Mouse (Mus musculus): ENCODE results near the gene Mrpl58.
"Not testable (repeated sequence)": the region's sequence is repeated elsewhere in the genome, so short reads cannot be mapped to it uniquely, and the experiment has no call there.

Gene Mrpl58

DNA sequence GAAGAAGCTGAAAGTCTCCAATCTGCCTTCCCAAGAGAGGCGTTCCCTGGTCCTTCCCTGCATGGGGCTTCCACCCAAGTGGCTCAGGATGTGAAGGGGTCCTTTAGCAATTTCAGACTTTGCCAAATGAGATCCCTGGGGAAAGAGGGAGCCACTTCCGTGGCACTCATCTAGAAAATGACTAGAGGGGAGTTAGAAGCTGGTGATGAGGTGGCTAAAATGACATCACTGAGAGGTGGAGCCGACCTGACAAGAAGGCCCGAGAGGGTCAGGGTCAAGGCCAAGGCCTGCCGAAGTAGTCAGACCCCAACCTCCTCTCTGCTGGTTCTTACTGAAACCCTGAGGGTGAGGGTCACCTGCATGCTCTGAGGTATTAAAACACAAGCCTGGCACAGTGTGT lies 20.7 kb upstream of the Mrpl58 start:
- no peak for DNase-seq (ENCODE audit: low spot score in 2 of 2)

DNA sequence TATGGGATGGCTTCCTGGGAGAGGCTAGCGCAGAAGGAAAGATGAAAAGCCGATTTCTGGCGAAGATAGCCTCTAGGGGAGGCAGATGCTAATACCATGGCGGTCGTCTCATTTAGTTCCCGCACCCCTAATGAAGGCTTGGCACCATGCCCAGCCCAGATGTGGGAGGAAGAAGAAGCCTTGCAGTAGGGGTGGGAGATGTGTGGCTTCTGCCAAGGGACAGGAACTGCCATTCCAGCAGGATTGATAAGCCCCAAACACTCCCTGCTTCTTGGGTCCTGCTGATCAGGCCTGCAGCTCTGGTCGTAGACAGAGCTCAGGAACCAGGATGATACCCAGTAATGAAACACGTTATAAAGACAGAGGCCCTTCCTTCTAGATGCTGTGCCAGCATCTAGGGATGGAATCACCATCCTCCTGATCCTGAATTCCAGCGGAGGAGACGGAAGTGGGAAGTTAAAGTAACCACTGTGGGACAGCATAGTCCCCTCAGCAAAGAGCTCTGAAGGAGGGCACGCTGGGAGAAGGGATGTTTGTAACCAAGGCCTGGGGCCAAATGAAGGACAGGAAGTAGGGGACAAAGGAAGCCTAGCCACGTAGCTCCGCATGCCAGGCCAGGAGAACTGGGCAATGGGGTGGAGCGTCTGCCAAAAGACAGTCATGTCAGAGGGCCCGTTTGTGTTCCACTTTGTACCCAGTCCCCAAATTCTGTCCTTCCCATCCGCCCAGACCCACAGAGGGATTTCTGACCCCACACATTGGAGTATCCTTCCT lies 19.7 kb upstream of the Mrpl58 start:
- peak in 1 of 2 experiments; percentile 65 for DNase-seq (ENCODE audit: low spot score in 2 of 2)

DNA sequence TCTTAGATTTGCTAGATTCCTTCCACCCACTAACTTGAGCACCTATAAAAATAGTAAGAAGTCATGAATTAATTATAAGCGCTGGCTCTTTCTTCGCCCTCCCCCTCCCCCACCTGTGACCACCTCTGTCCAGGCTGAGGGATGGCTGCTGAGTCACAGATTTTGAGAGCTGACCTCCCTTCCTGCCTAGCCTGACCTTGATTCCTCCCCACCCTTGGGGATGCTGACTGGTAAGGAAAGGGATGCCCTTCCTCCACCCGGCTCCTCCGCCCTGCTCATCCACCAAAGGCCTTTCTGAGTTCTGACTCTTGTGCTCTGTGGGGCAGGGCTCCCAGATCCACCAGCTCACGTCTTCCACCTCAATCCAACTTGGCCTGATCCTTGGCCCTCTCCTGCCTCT lies 19.0 kb upstream of the Mrpl58 start:
- no peak for DNase-seq (ENCODE audit: low spot score in 2 of 2)

DNA sequence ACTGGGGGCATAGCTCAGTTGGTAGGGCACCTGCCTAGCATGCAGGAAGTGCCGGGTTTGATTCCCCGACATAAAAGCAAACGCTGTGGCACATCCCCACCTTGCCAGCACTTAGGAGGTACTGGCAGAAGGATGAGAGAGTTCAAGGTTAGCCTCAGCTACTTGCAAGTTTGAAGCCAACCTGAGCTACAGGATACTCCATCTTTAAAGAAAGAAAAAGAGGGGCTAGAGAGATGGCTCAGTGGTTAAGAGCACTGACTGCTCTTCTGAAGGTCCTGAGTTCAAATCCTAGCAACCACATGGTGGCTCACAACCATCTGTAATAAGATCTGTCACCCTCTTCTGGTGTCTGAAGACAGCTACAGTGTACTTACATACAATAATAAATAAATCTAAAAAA lies 16.7 kb upstream of the Mrpl58 start:
- not testable (repeated sequence) for DNase-seq (ENCODE audit: low spot score in 2 of 2)

DNA sequence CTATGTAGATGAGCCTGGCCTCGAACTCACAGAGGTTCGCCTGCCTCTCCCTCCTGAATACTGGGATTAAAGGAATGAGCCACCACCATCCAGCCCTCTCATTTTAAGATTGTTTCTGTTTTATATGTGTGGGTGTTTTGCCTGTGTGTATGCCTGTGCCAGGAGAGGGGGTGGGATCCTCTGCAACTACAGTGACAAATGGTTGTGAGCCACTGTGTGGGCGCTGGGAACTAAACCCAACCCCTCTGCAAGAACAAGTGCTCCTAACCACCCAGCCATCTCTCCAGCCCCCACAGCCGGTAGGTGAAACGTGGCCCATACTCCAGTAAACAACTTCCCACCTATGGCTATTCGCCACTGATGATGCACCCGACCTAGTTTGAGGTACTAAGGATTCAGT lies 12.2 kb upstream of the Mrpl58 start:
- no peak for DNase-seq (ENCODE audit: low spot score in 2 of 2)

DNA sequence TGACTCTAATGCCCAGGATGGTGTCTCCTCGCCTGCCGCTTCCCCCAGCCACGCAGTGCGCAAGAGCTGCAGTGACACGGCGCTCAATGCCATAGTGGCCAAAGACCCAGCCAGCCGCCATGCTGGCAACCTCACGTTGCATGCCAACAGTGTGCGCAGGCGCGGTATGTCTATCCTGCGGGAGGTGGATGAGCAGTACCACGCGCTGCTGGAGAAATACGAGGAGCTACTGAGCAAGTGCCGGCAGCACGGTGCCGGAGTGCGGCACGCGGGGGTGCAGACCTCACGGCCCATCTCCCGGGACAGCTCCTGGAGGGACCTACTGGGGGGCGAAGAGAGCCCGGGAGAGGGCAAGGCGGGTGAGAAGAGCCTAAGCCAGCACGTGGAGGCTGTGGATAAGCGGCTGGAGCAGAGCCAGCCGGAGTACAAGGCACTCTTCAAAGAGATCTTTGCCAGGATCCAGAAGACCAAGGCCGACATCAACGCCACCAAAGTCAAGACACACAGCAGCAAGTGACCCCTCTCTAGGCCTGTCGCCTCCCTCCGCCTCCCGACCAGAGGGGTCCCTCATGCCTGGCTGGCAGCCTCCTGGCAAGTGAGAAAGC lies 9.7 kb upstream of the Mrpl58 start:
- DNase-seq (ENCODE audit: low spot score in 2 of 2) = no peak

DNA sequence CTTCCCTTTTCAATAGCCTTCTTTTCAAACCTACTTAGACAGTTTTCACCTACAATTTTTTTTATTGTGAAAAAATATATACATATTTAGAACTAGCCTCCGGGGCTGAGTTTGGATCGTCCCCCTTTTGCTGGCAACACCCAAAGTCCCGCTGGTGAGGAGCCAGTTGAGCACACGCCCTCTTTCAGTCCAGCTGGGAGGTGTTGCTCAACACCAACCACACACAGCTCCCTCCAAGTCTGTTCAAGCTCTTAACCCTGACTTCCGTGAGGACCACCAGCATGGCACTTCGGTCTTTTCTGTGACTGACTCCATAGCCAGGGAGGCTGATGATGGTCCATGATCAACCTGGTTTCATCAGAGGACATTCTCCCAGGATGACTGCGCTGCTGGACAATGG lies 5.5 kb upstream of the Mrpl58 start:
- DNase-seq (ENCODE audit: low spot score in 2 of 2) = no peak

DNA sequence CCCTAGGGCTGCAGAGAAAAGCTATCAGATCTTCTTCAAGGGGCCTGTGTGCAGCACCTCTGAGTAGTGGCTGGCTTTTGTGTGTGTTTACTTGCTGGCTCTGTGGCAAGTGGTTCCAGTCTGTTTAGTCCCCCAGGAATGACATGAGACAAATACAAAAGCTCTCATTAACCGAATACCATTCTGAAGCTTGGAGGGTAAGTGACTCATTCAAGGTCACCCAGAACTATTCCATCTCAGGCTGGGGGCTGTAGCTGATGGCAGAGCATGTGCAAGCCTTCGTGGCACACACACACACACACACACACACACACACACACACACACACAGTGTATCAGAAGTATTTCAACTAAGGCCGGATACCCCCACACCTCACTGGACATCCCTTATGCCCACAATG lies 3.4 kb upstream of the Mrpl58 start:
- no peak for DNase-seq (ENCODE audit: low spot score in 2 of 2)

DNA sequence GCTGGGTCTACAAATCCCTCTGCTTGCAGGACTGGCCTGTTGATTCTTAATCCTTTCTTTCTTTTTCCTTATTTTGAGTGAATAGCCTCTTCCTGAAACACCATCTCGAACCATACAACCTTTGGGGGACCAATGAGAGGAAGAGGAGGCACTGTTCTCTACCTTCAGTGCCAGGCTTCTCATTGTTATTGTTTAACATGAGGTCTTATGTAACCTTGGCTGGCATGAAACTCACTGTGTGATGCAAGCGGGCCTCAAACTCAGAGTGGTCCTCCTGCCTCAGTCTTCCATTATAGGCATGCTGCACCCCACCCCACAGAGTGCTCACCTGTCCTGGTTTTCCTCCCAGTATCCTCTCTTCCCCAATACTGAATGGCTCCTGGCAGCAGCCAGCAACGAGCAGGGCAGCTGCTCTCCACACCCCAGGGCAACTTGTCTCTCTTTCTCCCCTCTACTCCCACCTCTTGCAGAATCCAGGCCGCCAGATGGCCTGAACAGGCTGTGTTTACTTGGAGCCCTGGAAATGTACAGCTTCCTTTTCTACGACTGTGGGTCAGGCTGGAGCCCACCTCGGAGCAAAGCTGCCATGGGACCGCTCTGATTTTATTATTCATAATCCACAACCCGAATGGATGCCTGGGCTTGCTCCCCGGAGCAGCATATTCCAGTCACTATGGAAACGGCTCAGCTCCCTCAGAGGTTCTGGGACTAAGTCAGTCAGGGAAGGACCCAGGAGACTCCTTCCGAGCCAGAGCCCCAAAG lies 2.7 kb upstream of the Mrpl58 start:
- DNase-seq (ENCODE audit: low spot score in 2 of 2) = peak in 1 of 2 experiments; percentile 64

DNA sequence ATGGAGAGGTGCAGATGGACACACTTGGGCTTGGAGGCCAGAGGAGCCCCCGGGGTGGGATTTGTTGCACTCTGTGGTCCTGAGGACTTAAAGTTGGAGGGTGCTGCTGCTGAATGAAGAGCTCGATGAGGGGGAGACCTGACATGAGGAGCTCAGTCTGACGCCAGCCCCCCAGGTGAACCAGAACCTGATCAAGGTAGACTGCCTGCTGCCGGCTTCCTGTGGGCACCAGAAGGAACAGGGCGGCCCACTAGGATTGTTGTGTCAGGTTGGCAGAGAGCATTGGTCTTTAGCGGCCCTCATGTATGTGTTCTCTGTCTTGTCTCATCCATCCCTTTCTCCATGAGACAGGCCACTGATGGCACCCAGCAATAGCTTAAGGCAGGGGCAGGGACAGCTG lies 2.2 kb downstream of the Mrpl58 start:
- no peak for DNase-seq (ENCODE audit: low spot score in 2 of 2)

DNA sequence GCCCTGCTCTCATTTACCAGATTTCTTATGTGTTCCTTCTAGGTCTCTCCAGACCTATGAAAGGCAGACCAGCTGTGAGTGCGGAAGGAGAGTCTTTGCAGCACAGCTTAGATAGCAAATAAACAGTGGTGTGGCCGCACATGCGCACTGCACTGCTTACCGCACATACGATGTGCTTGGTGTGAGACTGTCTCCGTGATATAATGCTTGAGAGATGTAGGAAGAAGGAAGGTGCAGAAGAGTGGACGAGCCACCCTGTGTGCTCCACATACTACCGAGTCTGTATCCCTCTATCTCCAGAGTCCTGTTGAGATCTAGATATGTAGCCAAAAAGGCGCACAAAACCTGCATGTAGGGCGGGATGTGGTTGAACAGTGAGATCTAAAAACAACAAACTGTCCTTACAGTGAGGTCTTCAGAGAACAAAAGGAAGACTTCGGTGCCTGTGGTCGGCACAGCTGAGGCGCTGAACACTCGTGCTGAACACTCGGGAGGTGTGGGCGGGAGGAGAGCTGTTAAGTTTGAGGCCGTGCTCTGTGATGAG lies 3.4 kb downstream of the Mrpl58 start:
- no peak for DNase-seq (ENCODE audit: low spot score in 2 of 2)

DNA sequence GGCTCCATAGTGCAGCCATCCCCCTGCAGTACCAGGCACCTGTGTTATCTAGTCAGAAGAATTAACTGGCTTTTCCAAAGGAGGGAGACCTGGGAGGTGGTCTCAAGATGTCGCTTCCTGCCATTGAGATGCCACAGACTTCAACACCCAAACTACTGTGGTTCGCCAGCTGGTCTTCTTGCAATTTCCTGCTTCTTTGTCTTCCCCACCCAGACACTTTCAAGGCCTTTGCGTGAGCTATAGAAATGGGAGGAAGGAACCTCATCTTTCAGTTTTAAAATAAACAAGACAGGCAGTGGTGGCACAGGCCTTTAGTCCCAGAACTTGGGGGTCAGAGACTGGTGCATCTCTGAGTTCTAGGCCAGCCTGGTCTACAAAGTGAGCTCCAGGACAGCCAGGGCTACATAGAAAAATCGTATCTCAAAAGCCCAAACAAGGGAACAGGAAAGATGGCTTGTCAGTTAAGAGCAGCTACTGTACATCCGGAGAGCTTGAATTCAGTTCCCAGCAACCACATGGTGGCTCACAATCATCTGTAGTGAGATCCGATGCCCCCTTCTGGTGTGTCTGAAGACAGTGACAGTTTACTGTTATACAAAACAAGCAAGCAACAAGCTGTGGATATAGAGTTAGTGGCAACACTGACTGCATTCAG lies 4.8 kb downstream of the Mrpl58 start:
- DNase-seq (ENCODE audit: low spot score in 2 of 2) = no peak

DNA sequence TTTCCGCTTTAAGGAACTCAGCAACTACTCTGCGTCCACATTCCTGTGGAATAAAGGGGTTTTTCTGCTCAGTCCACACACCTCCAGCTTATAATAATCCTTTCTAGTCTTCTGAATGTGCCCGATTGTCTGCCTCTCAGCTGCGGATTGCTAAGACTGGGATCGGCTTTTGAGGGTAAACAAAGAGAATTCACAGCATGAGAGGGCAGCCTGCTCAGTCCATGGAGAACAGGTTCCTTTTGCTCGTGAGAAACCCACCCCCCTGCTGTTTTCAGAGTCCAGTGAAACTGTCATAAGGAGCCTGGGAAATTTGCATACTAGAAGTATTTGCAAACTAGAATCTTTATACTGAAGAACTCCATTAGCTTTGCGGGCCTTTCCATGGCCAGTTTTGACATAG lies 6.0 kb downstream of the Mrpl58 start:
- no peak for DNase-seq (ENCODE audit: low spot score in 2 of 2)

DNA sequence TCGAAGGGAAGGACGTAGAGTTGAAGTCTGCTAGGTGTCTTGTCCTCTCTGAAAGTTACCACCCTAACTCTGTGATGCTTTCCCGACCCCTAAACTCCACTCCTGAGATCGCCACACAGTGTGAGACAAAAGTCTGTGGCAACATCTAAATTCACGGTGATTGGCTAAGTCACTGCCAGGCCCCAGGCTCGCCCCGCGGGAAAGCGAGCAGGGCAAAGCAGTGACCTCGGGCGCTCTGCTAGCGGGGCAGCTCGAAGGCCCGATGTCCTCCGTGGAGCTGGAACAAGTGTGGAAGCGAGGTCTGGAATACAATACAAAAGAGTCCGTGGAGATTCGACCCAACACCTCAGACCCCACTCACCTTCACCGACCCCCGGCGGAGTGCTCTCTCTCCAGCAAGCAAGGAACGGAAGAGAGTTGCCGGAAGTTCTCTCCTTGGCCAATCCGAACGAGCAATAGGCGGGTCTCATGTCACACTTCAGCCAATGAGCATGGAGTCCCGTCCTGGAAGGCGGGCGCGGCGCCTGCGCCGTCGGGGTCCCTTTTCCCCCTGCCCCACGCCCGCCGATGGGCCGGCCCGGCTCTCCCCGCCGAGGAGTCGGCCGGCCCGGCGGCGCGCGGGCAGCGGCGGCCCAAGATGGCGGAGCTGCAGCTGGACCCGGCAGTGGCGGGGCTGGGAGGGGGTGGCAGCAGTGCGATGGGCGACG lies 16.1 kb downstream of the Mrpl58 start, which contains the start of the genes Atp5h and Kctd2:
TSS of gene Atp5h (minus strand) at position 432 of the 707 bp plus-strand sequence.
TSS of gene Kctd2 (plus strand) at position 598 of the 707 bp plus-strand sequence.
- DNase-seq (ENCODE audit: low spot score in 2 of 2) = peak; percentile 91 to 95

DNA sequence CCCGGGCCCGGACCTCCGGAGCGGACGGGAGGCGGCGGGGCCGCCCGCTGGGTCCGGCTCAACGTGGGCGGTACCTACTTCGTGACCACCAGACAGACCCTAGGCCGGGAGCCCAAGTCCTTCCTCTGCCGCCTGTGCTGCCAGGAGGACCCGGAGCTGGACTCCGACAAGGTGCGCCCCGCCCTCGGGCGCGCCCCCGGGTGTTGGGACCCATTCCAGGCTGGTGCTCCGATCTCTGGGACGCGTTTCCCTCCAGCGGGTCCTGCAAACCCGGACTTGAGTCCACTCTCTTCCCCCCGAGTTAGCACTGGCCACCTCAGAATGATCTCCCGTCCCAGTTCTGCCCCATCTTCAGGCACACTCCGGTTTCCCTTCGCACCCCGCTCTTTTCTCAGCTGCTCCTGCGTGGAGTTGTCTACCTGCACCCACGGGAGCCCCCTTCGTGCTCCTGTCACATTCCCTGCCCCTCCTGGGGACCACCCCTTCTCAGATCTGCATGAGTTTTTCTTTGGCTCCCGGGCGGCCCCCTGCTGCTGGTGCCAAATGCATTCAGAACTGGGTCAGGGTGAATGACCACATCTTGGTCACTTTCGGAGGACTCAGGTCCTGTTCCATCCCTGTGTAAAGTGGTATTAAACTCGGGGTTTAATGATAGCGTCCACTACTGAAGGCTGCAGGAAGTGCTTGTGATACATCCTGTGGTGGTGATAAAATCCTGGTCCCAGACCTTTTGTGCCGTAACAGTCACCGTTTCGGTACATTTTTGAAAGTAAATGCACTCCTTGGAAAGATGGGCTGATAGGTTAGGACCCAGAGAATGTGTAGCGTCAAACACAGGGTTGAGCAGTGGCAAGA lies 17.0 kb downstream of the Mrpl58 start:
- peak in 1 of 2 experiments; percentile 49 for DNase-seq (ENCODE audit: low spot score in 2 of 2)

DNA sequence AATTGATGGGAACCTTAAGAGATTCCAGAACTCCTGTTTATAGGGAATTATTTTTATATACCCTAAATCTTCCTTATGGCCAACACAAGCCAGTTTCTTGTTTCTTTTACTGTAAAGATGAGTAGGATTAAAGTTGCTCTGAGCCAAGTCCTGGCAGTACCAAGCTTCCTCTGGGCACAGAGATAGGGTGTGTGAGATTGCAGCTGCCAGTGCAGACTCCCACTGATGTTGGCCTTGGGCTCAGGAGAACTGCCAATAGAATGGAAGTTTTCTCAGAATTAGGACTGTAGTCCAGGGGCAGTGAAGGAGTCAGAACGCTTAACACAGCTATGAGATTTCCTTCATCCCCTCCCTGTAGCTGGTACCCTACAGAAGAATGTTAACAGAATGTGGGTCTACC lies 17.8 kb downstream of the Mrpl58 start:
- no peak for DNase-seq (ENCODE audit: low spot score in 2 of 2)

DNA sequence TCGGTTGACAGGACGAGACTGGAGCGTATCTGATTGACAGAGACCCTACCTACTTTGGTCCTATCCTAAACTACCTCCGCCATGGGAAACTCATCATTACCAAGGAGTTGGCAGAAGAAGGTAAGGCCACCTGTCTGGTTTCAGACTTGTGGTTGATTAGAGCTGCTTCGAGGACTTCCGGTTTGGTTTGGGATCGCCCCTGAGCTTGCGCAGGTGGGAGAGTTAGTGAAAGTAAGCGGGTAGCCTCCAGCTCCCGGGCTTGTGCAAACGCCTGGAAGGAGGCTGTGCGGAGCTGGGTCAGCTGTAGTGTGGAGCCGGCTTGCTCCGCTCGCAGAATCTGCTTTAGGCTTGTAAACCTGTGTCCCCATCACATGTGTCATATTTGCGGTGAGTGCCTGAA lies 18.4 kb downstream of the Mrpl58 start:
- no peak for DNase-seq (ENCODE audit: low spot score in 2 of 2)

DNA sequence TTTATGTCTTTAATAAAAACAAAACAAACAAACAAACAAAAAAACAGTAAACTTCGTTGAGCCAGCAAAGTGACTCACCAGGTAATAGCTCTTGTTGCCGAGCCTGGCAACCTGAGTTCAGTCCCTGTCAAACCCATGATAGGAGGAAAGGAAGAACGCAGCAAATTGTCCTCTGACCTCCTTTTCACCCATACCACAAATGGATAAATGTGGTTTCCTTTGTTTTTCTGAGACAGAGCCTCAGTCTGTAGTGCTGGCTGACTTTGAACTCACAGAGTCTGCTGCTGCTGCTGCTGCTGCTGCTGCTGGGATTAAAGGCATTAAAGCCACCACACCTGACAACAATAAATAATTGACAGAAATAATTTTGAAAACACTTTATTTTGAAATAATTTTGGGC lies 19.5 kb downstream of the Mrpl58 start:
- no peak for DNase-seq (ENCODE audit: low spot score in 2 of 2)

DNA sequence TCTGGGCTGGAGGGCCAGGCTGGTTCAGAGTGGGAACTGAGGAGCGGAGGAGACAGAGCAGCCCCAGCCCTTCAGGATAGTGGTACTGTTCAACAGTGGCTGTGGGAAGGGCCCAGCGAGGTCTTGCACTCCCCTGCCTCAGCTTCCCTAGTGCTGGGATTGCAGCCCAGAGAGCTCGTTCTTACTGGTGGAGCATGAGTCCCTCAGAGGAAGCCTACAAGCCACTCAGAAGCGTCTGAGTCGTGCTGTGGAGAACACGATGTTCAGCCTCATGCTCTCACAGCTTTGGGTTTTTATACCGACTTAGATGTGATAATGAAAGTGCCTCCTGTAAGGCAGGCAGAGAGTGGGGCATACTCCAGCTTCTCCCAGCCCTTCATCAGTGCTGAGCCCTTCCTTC lies 21.1 kb downstream of the Mrpl58 start:
- DNase-seq (ENCODE audit: low spot score in 2 of 2) = no peak

DNA sequence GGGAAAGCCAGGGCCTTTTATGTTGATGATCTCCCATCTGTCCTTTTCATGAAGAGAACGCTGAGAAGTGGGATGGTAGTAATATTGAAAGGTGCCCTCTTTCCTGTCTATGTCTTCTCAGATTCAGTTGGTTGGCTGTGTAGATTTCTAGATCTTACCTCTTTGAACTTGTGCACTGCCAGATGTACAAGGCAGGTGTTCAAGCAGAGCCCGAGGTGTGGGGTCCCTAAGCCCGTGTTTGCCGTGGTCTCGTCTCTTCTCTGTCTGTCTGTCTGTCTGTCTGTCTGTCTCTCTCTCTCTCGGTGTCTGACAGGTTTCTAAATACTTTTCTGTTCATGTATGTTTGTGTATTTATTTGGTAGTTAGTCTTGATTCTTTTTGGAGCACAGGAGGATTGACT lies 22.1 kb downstream of the Mrpl58 start:
- DNase-seq (ENCODE audit: low spot score in 2 of 2) = no peak

All from left cerebral cortex, adult 9 months (tissue).